Mouse (Mus musculus): Measurements from ENCODE around the gene Gpr82. TPM values are rescaled to one million over a fixed set of nuclear protein-coding genes. Genes with fewer than 3 reads are reported as not detected.

Gpr82 gene
- total and polyA plus RNA-seq, 3 experiments: 0.11 to 0.30 TPM; not detected in 1

DNA sequence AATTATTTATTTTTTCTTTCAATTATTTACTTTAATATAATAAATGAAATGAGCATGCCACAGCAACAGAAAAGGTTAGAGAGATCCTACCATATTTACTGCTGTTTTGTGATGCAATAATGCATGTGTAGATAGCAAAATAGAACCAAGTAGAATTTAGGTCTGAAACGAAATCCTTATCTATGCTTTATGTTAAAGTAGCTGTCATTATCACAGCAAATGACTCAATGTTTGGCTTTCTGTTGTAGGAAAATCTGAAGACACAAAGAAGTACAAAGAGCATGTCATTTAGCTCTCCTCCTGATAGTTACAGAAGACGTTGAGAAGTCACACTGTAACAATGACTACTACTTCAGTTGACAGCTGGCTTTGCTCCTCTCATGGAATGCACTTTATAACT, 22.3 kb upstream of the Gpr82 start:
- DNase-seq (ENCODE audit: extremely low read depth): no peak
- no peak overlapping the region for H3K27ac ChIP-seq (ENCODE audit: insufficient read depth, low read depth)
- in situ Hi-C loops (cut with MboI; ENCODE audit: low pct_ligation_motif_present, low pct_unique_long_range_greater_than_20kb, low sequenced_read_pairs): no loop called here

DNA sequence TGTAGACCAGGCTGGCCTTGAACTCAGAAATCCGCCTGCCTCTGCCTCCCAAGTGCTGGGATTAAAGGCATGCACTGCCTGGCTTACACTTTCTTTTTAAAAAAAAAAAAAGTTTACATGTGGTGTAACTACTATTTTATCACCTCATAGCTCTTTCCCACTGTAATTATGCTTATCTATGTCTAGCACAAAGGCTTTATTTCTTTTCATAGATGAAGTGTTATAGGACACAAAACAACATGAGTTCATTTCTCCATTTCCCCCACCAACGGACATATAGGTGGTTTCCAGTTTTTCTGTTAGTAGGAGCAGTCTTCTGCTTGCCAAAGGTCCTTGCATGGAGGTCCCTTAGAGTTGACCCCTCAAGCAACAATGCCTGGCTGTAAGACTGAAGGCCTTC, 9.3 kb upstream of the Gpr82 start:
- Histone ChIP-seq H3K9ac (ENCODE audit: insufficient read depth, low read depth) (no peak overlapping the region), H3K9me3 (replicated peaks; ENCODE audit: low read length) (no peaks in the 10 kb centered on the region), H3K4me3 (replicated peaks in 1 of 3; ENCODE audit: low read depth in 2 of 3, low read length in 2 of 3, poor library complexity in 1 of 3) (no peak overlapping the region), H3K4me1 (ENCODE audit: control insufficient read depth in 1 of 2, insufficient read depth in 2 of 2) (peaks cover 4 to 22% of the 10 kb centered on the region in 2 experiments; a peak in 3 of 4 replicates), H3K4me2 (ENCODE audit: insufficient read depth, low read depth, poor library complexity, severe bottlenecking) (no peak overlapping the region), H3K27me3 (replicated peaks) (no peaks in the 10 kb centered on the region), H3K79me2 (replicated peaks; ENCODE audit: control insufficient read depth, extremely low read depth, insufficient read depth, poor library complexity, severe bottlenecking) (no peaks in the 10 kb centered on the region), H3K27ac (ENCODE audit: insufficient read depth, low read depth) (peak overlapping the region; percentile 64; the same call in 1 of the 2 replicates), H3K36me3 (replicated peaks in 1 of 2; ENCODE audit: control insufficient read depth in 1 of 2, insufficient read depth in 1 of 2, low read length in 1 of 2) (no peaks in the 10 kb centered on the region)
- TF ChIP-seq MAX (IDR thresholded peaks at IDR 0.05; ENCODE audit: low read length) (no peak), ZMIZ1 (IDR thresholded peaks at IDR 0.05; ENCODE audit: low read depth, low read length) (no peak), JUND (conservative IDR thresholded peaks at IDR 0.05; ENCODE audit: low read depth, low read length) (no peak), NRF1 (IDR thresholded peaks at IDR 0.05; ENCODE audit: low read depth, low read length) (no peak), SIN3A (IDR thresholded peaks at IDR 0.05; ENCODE audit: low read length) (no peak), ZKSCAN1 (IDR thresholded peaks at IDR 0.05; ENCODE audit: borderline replicate concordance, low read depth, low read length) (no peak), IRF4 (IDR thresholded peaks at IDR 0.05; ENCODE audit: low read depth, low read length) (no peak), USF1 (IDR thresholded peaks at IDR 0.05; ENCODE audit: low read depth, low read length) (no peak), MEF2A (IDR thresholded peaks at IDR 0.05; ENCODE audit: borderline replicate concordance, low read depth, low read length) (no peak), GABPA (IDR thresholded peaks at IDR 0.05; ENCODE audit: insufficient replicate concordance, low read depth, low read length) (no peak), TCF12 (IDR thresholded peaks at IDR 0.05; ENCODE audit: low read depth, low read length) (no peak), CHD2 (IDR thresholded peaks at IDR 0.05; ENCODE audit: low read length) (no peak), BHLHE40 (IDR thresholded peaks at IDR 0.05; ENCODE audit: low read depth, low read length) (no peak), UBTF (IDR thresholded peaks at IDR 0.05; ENCODE audit: low read depth, low read length) (no peak), TBP (conservative IDR thresholded peaks at IDR 0.05; ENCODE audit: low read depth, low read length) (no peak), HCFC1 (IDR thresholded peaks at IDR 0.05; ENCODE audit: low read depth, low read length) (no peak), JUN (IDR thresholded peaks at IDR 0.05; ENCODE audit: insufficient read depth, low read depth, low read length) (no peak), POLR2A (IDR thresholded peaks at IDR 0.05; ENCODE audit: low read depth, low read length) (no peak)
- in situ Hi-C loops (cut with MboI; ENCODE audit: low pct_ligation_motif_present, low pct_unique_long_range_greater_than_20kb, low sequenced_read_pairs) (loop anchor here (10.0 to 25.0 kb wide), 2 partner anchors 187 to 415 kb away; partner anchors contain the start of gene Nyx), dilution Hi-C loops (cut with MboI; ENCODE audit: extremely low pct_ligation_motif_present, extremely low pct_unique_long_range_greater_than_20kb, low sequenced_read_pairs) (no loop called here)
- DNase-seq (ENCODE audit: extremely low read depth): no peak

More for the DNA sequence above, 22.3 kb upstream of the Gpr82 start:
- peaks cover 0 to 6% of the 10 kb centered on the region in 2 experiments; a peak in 1 of 4 replicates for H3K4me1 ChIP-seq (ENCODE audit: control insufficient read depth in 1 of 2, insufficient read depth in 2 of 2)
- no peak for TF ChIP-seq ZC3H11A (IDR thresholded peaks at IDR 0.05; ENCODE audit: low read depth, low read length)
- TF ChIP-seq CHD1 (IDR thresholded peaks at IDR 0.05; ENCODE audit: low read depth, low read length): no peak
- no peak for TF ChIP-seq KAT2A (IDR thresholded peaks at IDR 0.05; ENCODE audit: insufficient replicate concordance, low read length)
- no peak for TF ChIP-seq CHD2 (IDR thresholded peaks at IDR 0.05; ENCODE audit: low read length)
- no peak for TF ChIP-seq PAX5 (IDR thresholded peaks at IDR 0.05; ENCODE audit: low read length)
- no peak for TF ChIP-seq ZNF384 (IDR thresholded peaks at IDR 0.05; ENCODE audit: low read depth, low read length)
- TF ChIP-seq ETS1 (conservative IDR thresholded peaks at IDR 0.05; ENCODE audit: low read depth, low read length): no peak
- no peak for TF ChIP-seq JUN (IDR thresholded peaks at IDR 0.05; ENCODE audit: insufficient read depth, low read depth, low read length)
- no peak for TF ChIP-seq NRF1 (IDR thresholded peaks at IDR 0.05; ENCODE audit: low read depth, low read length)
- no peak for TF ChIP-seq EP300 (IDR thresholded peaks at IDR 0.05; ENCODE audit: low read length)
- H3K4me2 ChIP-seq (ENCODE audit: insufficient read depth, low read depth, poor library complexity, severe bottlenecking): no peak overlapping the region
- H3K9ac ChIP-seq (ENCODE audit: insufficient read depth, low read depth): no peak overlapping the region
- dilution Hi-C loops (cut with MboI; ENCODE audit: extremely low pct_ligation_motif_present, extremely low pct_unique_long_range_greater_than_20kb, low sequenced_read_pairs): no loop called here
- H3K27me3 ChIP-seq (replicated peaks): no peaks in the 10 kb centered on the region
- H3K9me3 ChIP-seq (replicated peaks; ENCODE audit: low read length): no peaks in the 10 kb centered on the region
- no peaks in the 10 kb centered on the region; the same call in 1 of the 2 replicates for H3K79me2 ChIP-seq (replicated peaks; ENCODE audit: control insufficient read depth, extremely low read depth, insufficient read depth, poor library complexity, severe bottlenecking)
- no peak overlapping the region for H3K4me3 ChIP-seq (replicated peaks in 1 of 3; ENCODE audit: low read depth in 2 of 3, low read length in 2 of 3, poor library complexity in 1 of 3)
- no peaks in the 10 kb centered on the region for H3K36me3 ChIP-seq (replicated peaks in 1 of 2; ENCODE audit: control insufficient read depth in 1 of 2, insufficient read depth in 1 of 2, low read length in 1 of 2)

Measured in CH12.LX (cell line).